Mouse (Mus musculus): Measurements from ENCODE around the gene Fam243.
A peak's percentile ranks its signal among the peaks of the same experiment; 100 is the strongest.

DNA sequence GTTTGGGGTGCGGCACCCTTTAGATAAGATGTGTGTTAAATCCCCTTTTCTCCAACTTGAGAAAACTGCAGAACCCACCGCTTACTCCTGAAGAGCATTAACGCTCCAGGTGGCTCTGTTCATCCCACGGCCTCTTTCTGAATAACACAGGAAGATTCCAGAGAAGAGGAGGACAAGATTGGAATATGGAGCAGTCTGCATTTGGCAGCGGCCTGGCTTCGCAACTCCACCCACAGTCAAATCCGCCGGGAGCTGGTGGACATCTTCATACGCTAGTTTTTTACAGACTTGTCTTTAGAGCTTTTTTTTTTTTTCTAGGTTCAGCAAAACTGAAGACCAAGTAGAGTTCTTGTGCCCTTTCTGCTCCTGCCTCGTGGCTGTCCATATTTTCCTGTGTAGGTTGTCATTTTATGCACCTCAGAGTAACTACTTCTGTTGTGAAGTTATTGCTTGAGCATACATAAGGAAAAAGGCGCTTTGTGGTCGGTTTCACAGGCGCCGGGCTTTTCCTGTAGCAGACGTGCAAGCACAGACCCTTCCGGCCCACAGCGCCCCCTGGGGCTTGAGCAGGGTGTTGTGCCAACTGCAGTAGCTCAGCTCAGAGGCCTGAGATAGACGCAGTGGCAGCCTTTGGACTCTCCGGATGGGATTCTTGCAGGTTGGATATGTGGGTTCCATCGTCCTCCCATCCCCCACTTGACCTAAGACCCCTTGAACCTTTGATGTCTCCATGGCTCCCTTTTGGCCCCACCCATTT is 1.7 kb downstream of the Fam243 start:
- peak; percentile 31; the same call in 1 of the 2 replicates for TF ChIP-seq CTCF (IDR thresholded peaks at IDR 0.05; ENCODE audit: extremely low read depth, insufficient read depth, low read length)
- TF ChIP-seq POLR2A (IDR thresholded peaks at IDR 0.05; ENCODE audit: extremely low read depth, insufficient read depth, low read length): no peak

Data from cortical plate, adult 2 months (tissue).